Mouse (Mus musculus): ENCODE results near the gene Mypn. TPM values are rescaled to one million over a fixed set of nuclear protein-coding genes. Genes with fewer than 3 reads are reported as not detected.

The Mypn gene
- polyA plus RNA-seq, 1 experiment, result 0.01 TPM

GRCm38 (mm10) chr10:63133326-63133725 is 70.4 kb downstream of the Mypn start:
- Histone ChIP-seq H3K36me3 (ENCODE audit: control insufficient read depth, insufficient read depth) (no peaks in the 10 kb centered on the region), H3ac (ENCODE audit: control insufficient read depth, insufficient read length, low read depth) (no peak overlapping the region), H3K79me2 (ENCODE audit: control insufficient read depth, insufficient read depth) (no peaks in the 10 kb centered on the region), H3K79me3 (ENCODE audit: low read depth) (no peaks in the 10 kb centered on the region), H3K4me3 (ENCODE audit: insufficient read depth, poor library complexity, severe bottlenecking) (no peak overlapping the region), H3K27me3 (ENCODE audit: control insufficient read depth, insufficient read depth, insufficient read length) (no peaks in the 10 kb centered on the region)
- TF ChIP-seq FOSL1 (IDR thresholded peaks at IDR 0.05; ENCODE audit: insufficient read depth, low read length, poor library complexity, severe bottlenecking), result no peak
- TF ChIP-seq MYOG (IDR thresholded peaks at IDR 0.05; ENCODE audit: control insufficient read depth, extremely low read depth, insufficient read length), result no peak
- TF ChIP-seq MYOD1 (IDR thresholded peaks at IDR 0.05; ENCODE audit: control insufficient read depth, insufficient read length, low read depth), result no peak
- TF ChIP-seq CEBPB (IDR thresholded peaks at IDR 0.05; ENCODE audit: low read depth), result no peak
- TF ChIP-seq MAX (IDR thresholded peaks at IDR 0.05), result no peak

- Histone ChIP-seq H3K79me2 (ENCODE audit: control insufficient read depth, insufficient read depth) (no peaks in the 10 kb centered on the region), H3K79me3 (ENCODE audit: low read depth) (no peaks in the 10 kb centered on the region), H3K36me3 (ENCODE audit: control insufficient read depth, insufficient read depth) (no peaks in the 10 kb centered on the region), H3ac (ENCODE audit: control insufficient read depth, insufficient read length, low read depth) (no peak overlapping the region), H3K27me3 (ENCODE audit: control insufficient read depth, insufficient read depth, insufficient read length) (no peaks in the 10 kb centered on the region), H3K4me3 (ENCODE audit: insufficient read depth, poor library complexity, severe bottlenecking) (no peak overlapping the region)
- TF ChIP-seq USF1 (IDR thresholded peaks at IDR 0.05; ENCODE audit: low read depth) (no peak), CEBPB (IDR thresholded peaks at IDR 0.05; ENCODE audit: low read depth) (no peak), FOSL1 (IDR thresholded peaks at IDR 0.05; ENCODE audit: insufficient read depth, low read length, poor library complexity, severe bottlenecking) (no peak), MYOG (IDR thresholded peaks at IDR 0.05; ENCODE audit: control insufficient read depth, extremely low read depth, insufficient read length) (no peak), MYOD1 (IDR thresholded peaks at IDR 0.05; ENCODE audit: control insufficient read depth, insufficient read length, low read depth) (no peak), CTCF (IDR thresholded peaks at IDR 0.05; ENCODE audit: control insufficient read depth, insufficient read depth, insufficient read length) (no peak), MAX (IDR thresholded peaks at IDR 0.05) (no peak)
Observed at GRCm38 (mm10) chr10:63132356-63132755, 71.4 kb downstream of the Mypn start.

GRCm38 (mm10) chr10:63130500-63130899 is 73.3 kb downstream of the Mypn start:
- no peaks in the 10 kb centered on the region for H3K79me3 ChIP-seq (ENCODE audit: low read depth)
- no peaks in the 10 kb centered on the region for H3K79me2 ChIP-seq (ENCODE audit: control insufficient read depth, insufficient read depth)
- H3K36me3 ChIP-seq (ENCODE audit: control insufficient read depth, insufficient read depth), result no peaks in the 10 kb centered on the region
- no peak overlapping the region for H3K4me3 ChIP-seq (ENCODE audit: insufficient read depth, poor library complexity, severe bottlenecking)
- H3ac ChIP-seq (ENCODE audit: control insufficient read depth, insufficient read length, low read depth), result no peak overlapping the region
- no peak for TF ChIP-seq MYOD1 (IDR thresholded peaks at IDR 0.05; ENCODE audit: control insufficient read depth, insufficient read length, low read depth)
- no peak for TF ChIP-seq MAX (IDR thresholded peaks at IDR 0.05)
- TF ChIP-seq FOSL1 (IDR thresholded peaks at IDR 0.05; ENCODE audit: insufficient read depth, low read length, poor library complexity, severe bottlenecking), result no peak
- no peak for TF ChIP-seq CTCF (IDR thresholded peaks at IDR 0.05; ENCODE audit: control insufficient read depth, insufficient read depth, insufficient read length)
- no peak for TF ChIP-seq MYOG (IDR thresholded peaks at IDR 0.05; ENCODE audit: control insufficient read depth, extremely low read depth, insufficient read length)
- no peak for TF ChIP-seq USF1 (IDR thresholded peaks at IDR 0.05; ENCODE audit: low read depth)
- no peak for TF ChIP-seq CEBPB (IDR thresholded peaks at IDR 0.05; ENCODE audit: low read depth)
- H3K27me3 ChIP-seq (ENCODE audit: control insufficient read depth, insufficient read depth, insufficient read length), result no peaks in the 10 kb centered on the region

GRCm38 (mm10) chr10:63128256-63128655 is 75.5 kb downstream of the Mypn start:
- Histone ChIP-seq H3K79me3 (ENCODE audit: low read depth) (no peaks in the 10 kb centered on the region), H3K79me2 (ENCODE audit: control insufficient read depth, insufficient read depth) (no peaks in the 10 kb centered on the region), H3ac (ENCODE audit: control insufficient read depth, insufficient read length, low read depth) (no peak overlapping the region), H3K27me3 (ENCODE audit: control insufficient read depth, insufficient read depth, insufficient read length) (no peaks in the 10 kb centered on the region), H3K36me3 (ENCODE audit: control insufficient read depth, insufficient read depth) (no peaks in the 10 kb centered on the region), H3K4me3 (ENCODE audit: insufficient read depth, poor library complexity, severe bottlenecking) (no peak overlapping the region)
- peak; percentile 86 for TF ChIP-seq MYOD1 (IDR thresholded peaks at IDR 0.05; ENCODE audit: control insufficient read depth, insufficient read length, low read depth)
- peak; percentile 51 for TF ChIP-seq MAX (IDR thresholded peaks at IDR 0.05)
- TF ChIP-seq USF1 (IDR thresholded peaks at IDR 0.05; ENCODE audit: low read depth), result no peak
- no peak for TF ChIP-seq CTCF (IDR thresholded peaks at IDR 0.05; ENCODE audit: control insufficient read depth, insufficient read depth, insufficient read length)
- no peak for TF ChIP-seq MYOG (IDR thresholded peaks at IDR 0.05; ENCODE audit: control insufficient read depth, extremely low read depth, insufficient read length)
- peak; percentile 4 for TF ChIP-seq CEBPB (IDR thresholded peaks at IDR 0.05; ENCODE audit: low read depth)
- peak; percentile 57 for TF ChIP-seq FOSL1 (IDR thresholded peaks at IDR 0.05; ENCODE audit: insufficient read depth, low read length, poor library complexity, severe bottlenecking)

GRCm38 (mm10) chr10:63127156-63127555 is 76.6 kb downstream of the Mypn start:
- TF ChIP-seq CEBPB (IDR thresholded peaks at IDR 0.05; ENCODE audit: low read depth), result no peak
- no peak for TF ChIP-seq USF1 (IDR thresholded peaks at IDR 0.05; ENCODE audit: low read depth)
- TF ChIP-seq MAX (IDR thresholded peaks at IDR 0.05), result no peak
- no peak for TF ChIP-seq MYOD1 (IDR thresholded peaks at IDR 0.05; ENCODE audit: control insufficient read depth, insufficient read length, low read depth)
- TF ChIP-seq MYOG (IDR thresholded peaks at IDR 0.05; ENCODE audit: control insufficient read depth, extremely low read depth, insufficient read length), result no peak
- TF ChIP-seq CTCF (IDR thresholded peaks at IDR 0.05; ENCODE audit: control insufficient read depth, insufficient read depth, insufficient read length), result no peak
- TF ChIP-seq FOSL1 (IDR thresholded peaks at IDR 0.05; ENCODE audit: insufficient read depth, low read length, poor library complexity, severe bottlenecking), result no peak
- no peak overlapping the region for H3ac ChIP-seq (ENCODE audit: control insufficient read depth, insufficient read length, low read depth)
- no peaks in the 10 kb centered on the region for H3K79me2 ChIP-seq (ENCODE audit: control insufficient read depth, insufficient read depth)
- H3K36me3 ChIP-seq (ENCODE audit: control insufficient read depth, insufficient read depth), result no peaks in the 10 kb centered on the region
- no peaks in the 10 kb centered on the region for H3K27me3 ChIP-seq (ENCODE audit: control insufficient read depth, insufficient read depth, insufficient read length)
- H3K79me3 ChIP-seq (ENCODE audit: low read depth), result no peaks in the 10 kb centered on the region
- no peak overlapping the region for H3K4me3 ChIP-seq (ENCODE audit: insufficient read depth, poor library complexity, severe bottlenecking)

- H3K79me2 ChIP-seq (ENCODE audit: control insufficient read depth, insufficient read depth), result no peaks in the 10 kb centered on the region
- no peaks in the 10 kb centered on the region for H3K36me3 ChIP-seq (ENCODE audit: control insufficient read depth, insufficient read depth)
- H3K27me3 ChIP-seq (ENCODE audit: control insufficient read depth, insufficient read depth, insufficient read length), result no peaks in the 10 kb centered on the region
- H3ac ChIP-seq (ENCODE audit: control insufficient read depth, insufficient read length, low read depth), result no peak overlapping the region
- no peak overlapping the region for H3K4me3 ChIP-seq (ENCODE audit: insufficient read depth, poor library complexity, severe bottlenecking)
- TF ChIP-seq USF1 (IDR thresholded peaks at IDR 0.05; ENCODE audit: low read depth) (no peak), CEBPB (IDR thresholded peaks at IDR 0.05; ENCODE audit: low read depth) (no peak), MYOG (IDR thresholded peaks at IDR 0.05; ENCODE audit: control insufficient read depth, extremely low read depth, insufficient read length) (no peak), MAX (IDR thresholded peaks at IDR 0.05) (no peak), FOSL1 (IDR thresholded peaks at IDR 0.05; ENCODE audit: insufficient read depth, low read length, poor library complexity, severe bottlenecking) (no peak), CTCF (IDR thresholded peaks at IDR 0.05; ENCODE audit: control insufficient read depth, insufficient read depth, insufficient read length) (no peak), MYOD1 (IDR thresholded peaks at IDR 0.05; ENCODE audit: control insufficient read depth, insufficient read length, low read depth) (no peak)
- H3K79me3 ChIP-seq (ENCODE audit: low read depth), result no peaks in the 10 kb centered on the region
Observed at GRCm38 (mm10) chr10:63126116-63126515, 77.6 kb downstream of the Mypn start.
